Mouse (Mus musculus) macrophage (primary cell): Measurements from ENCODE around the gene Fam43a. TPM values are rescaled to one million over a fixed set of nuclear protein-coding genes. Genes with fewer than 3 reads are reported as not detected.

Source experiments
- H3K27ac ChIP-seq: fragments of 350-480 bp; formaldehyde crosslinking; 2 replicates; pipeline ENCODE4 v1.9.0; 2021
- H3K36me3 ChIP-seq: fragments of 350-480 bp; formaldehyde crosslinking; 2 replicates; pipeline ENCODE4 v1.9.0; 2021; ENCODE audit errors: inconsistent target
- H3K4me3 ChIP-seq: fragments of 350-480 bp; formaldehyde crosslinking; 2 replicates; pipeline ENCODE4 v1.9.0; 2021; ENCODE audit errors: inconsistent target
- H3K79me2 ChIP-seq: fragments of 350-480 bp; formaldehyde crosslinking; 2 replicates; pipeline ENCODE4 v1.9.0; 2021; ENCODE audit errors: inconsistent target
- WGBS: methylation state at CpG from one replicate; pipeline ENCODE4 v1.1.7; 2026; ENCODE audit warnings: inconsistent platforms; ENCODE audit not compliant: missing documents; 5-methylcytosine and 5-hydroxymethylcytosine counted together
- polyA plus RNA-seq: library from polyadenylated mRNA; stranded (reverse); fragments of 250-400 nt; gene quantifications from 3 replicates; pipeline ENCODE4 v1.2.4, GENCODE M21; 2018; ENCODE audit warnings: inconsistent platforms

Gene Fam43a
- polyA plus RNA-seq, 1 experiment from 2014 or later, result 3.3 TPM

GRCm38 (mm10) chr16:30580765-30581164 is 18.8 kb upstream of the Fam43a start:
- Histone ChIP-seq H3K79me2 (peaks cover 24% of the 10 kb centered on the region), H3K4me3 (no peak overlapping the region), H3K36me3 (peaks cover 94% of the 10 kb centered on the region), H3K27ac (no peak overlapping the region)
- WGBS, result 91% methylated on average over 5 of the region's 5 CpGs

- Histone ChIP-seq H3K36me3 (peaks cover 33% of the 10 kb centered on the region), H3K79me2 (peaks cover 41% of the 10 kb centered on the region), H3K4me3 (peak overlapping the region; percentile 85), H3K27ac (peak overlapping the region; percentile 95)
- WGBS, result 2% methylated on average over 19 of the region's 19 CpGs
These were observed 12.5 kb upstream of the Fam43a start for GRCm38 (mm10) chr16:30586935-30587493.

- peak within 1 kb of the TSS; percentile 95 for H3K27ac ChIP-seq
- H3K4me3 ChIP-seq, result peak within 1 kb of the TSS; percentile 85
- WGBS, result 3% methylated on average over 35 of the region's 35 CpGs
- H3K36me3 ChIP-seq, result peaks cover 26% of the 10 kb centered on the region; the same call in 1 of the 2 replicates
- peaks cover 41% of the 10 kb centered on the region for H3K79me2 ChIP-seq
These were observed 11.8 kb upstream of the Fam43a start, which contains the start of gene Lsg1 for GRCm38 (mm10) chr16:30587494-30588327. TSS of gene Lsg1 (minus strand) at chr16:30587592.

- Histone ChIP-seq H3K79me2 (peaks cover 19% of the 10 kb centered on the region), H3K4me3 (no peak overlapping the region), H3K36me3 (no peaks in the 10 kb centered on the region; the same call in 1 of the 2 replicates), H3K27ac (no peak overlapping the region)
- 68% methylated on average over 7 of the region's 7 CpGs for WGBS
These were observed 9.0 kb upstream of the Fam43a start for GRCm38 (mm10) chr16:30590264-30591209.

- H3K4me3 ChIP-seq, result no peak overlapping the region
- peaks cover 5% of the 10 kb centered on the region for H3K79me2 ChIP-seq
- H3K36me3 ChIP-seq, result no peaks in the 10 kb centered on the region
- H3K27ac ChIP-seq, result no peak overlapping the region
- 75% methylated on average over 3 of the region's 3 CpGs for WGBS
These were observed 7.5 kb upstream of the Fam43a start for GRCm38 (mm10) chr16:30591990-30592389.

- H3K27ac ChIP-seq, result no peak overlapping the region
- no peak overlapping the region for H3K4me3 ChIP-seq
- no peaks in the 10 kb centered on the region for H3K79me2 ChIP-seq
- no peaks in the 10 kb centered on the region for H3K36me3 ChIP-seq
- 51% methylated on average over 3 of the region's 3 CpGs for WGBS
These were observed 4.2 kb upstream of the Fam43a start for GRCm38 (mm10) chr16:30595356-30595755.

GRCm38 (mm10) chr16:30595835-30596557 is 3.5 kb upstream of the Fam43a start:
- no peak overlapping the region for H3K27ac ChIP-seq
- H3K79me2 ChIP-seq, result no peaks in the 10 kb centered on the region

GRCm38 (mm10) chr16:30596959-30597681 is 2.4 kb upstream of the Fam43a start:
- H3K79me2 ChIP-seq, result no peaks in the 10 kb centered on the region
- no peak overlapping the region for H3K4me3 ChIP-seq
- no peak overlapping the region for H3K27ac ChIP-seq
- no peaks in the 10 kb centered on the region for H3K36me3 ChIP-seq
- 12% methylated on average over 16 of the region's 16 CpGs for WGBS

More at GRCm38 (mm10) chr16:30595835-30596557, 3.5 kb upstream of the Fam43a start:
- WGBS, result 39% methylated on average over 14 of the region's 14 CpGs
- H3K36me3 ChIP-seq, result no peaks in the 10 kb centered on the region
- no peak overlapping the region for H3K4me3 ChIP-seq

- WGBS, result 4% methylated on average over 53 of the region's 53 CpGs
- Histone ChIP-seq H3K79me2 (no peaks in the 10 kb centered on the region), H3K36me3 (no peaks in the 10 kb centered on the region), H3K4me3 (peak overlapping the region; percentile 47), H3K27ac (no peak overlapping the region)
These were observed 1.0 kb downstream of the Fam43a start for GRCm38 (mm10) chr16:30600431-30601045.

- H3K4me3 ChIP-seq, result no peak overlapping the region
- H3K36me3 ChIP-seq, result no peaks in the 10 kb centered on the region
- no peaks in the 10 kb centered on the region for H3K79me2 ChIP-seq
- no peak overlapping the region for H3K27ac ChIP-seq
- WGBS, result 33% methylated on average over 42 of the region's 42 CpGs
These were observed 1.7 kb downstream of the Fam43a start for GRCm38 (mm10) chr16:30601046-30601832.

GRCm38 (mm10) chr16:30601946-30602345 is 2.4 kb downstream of the Fam43a start:
- Histone ChIP-seq H3K36me3 (no peaks in the 10 kb centered on the region), H3K4me3 (no peak overlapping the region), H3K79me2 (no peaks in the 10 kb centered on the region), H3K27ac (no peak overlapping the region)
- WGBS, result 45% methylated on average over 7 of the region's 7 CpGs

GRCm38 (mm10) chr16:30602684-30603530 is 3.4 kb downstream of the Fam43a start:
- Histone ChIP-seq H3K36me3 (no peaks in the 10 kb centered on the region), H3K4me3 (no peak overlapping the region), H3K27ac (no peak overlapping the region), H3K79me2 (no peaks in the 10 kb centered on the region)
- WGBS, result 58% methylated on average over 18 of the region's 18 CpGs
